Mouse (Mus musculus) hindlimb bud, embryonic 11.5 days (tissue): ENCODE results near the gene Pds5a.

Experiments used
- DNase-seq: peaks from one replicate; pipeline ENCODE4 v3.0.0-alpha.2; 2012; ENCODE audit warnings: low read depth, low spot score; ENCODE audit errors: extremely low spot score

Gene Pds5a

DNA sequence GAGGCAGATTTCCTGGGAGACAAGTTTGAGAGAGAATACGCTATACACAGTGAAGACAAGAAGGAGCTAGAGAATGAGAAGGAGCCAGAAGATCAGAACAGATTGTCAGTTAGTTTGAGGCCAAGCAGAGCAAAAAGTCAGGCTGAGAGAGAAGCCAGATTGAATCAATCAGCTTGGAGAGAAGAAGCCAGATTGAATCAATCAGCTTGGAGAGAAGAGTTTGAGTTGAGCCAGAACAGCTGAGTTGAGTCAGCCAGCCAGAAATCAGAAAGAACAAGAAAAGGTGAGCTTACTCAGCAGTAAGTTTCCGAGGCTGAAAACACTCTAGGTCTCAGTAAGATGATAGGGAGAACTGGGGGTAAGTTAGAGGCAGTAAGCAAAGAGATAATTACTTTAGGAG is 123.2 kb downstream of the Pds5a start:
- no peak for DNase-seq

DNA sequence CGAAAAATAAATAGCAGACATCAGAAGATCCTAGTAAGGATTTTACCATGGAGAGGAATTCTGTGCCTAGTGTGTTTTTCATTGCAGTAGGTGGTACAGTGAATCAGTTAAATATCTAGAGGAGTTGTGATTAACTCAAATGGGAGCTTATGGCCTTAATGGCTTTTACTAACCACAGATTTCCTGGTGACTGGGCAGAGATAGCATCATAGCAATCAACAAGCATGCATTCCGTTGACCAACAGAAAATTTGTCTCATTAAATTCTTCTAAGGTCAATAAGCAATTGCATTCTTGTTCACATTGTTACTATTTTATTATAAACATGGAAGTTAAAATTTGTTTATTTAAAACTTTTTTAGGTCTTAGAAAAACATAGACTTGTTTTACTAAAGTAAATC is 132.6 kb downstream of the Pds5a start:
- DNase-seq: no peak

- DNase-seq: no peak
These were observed 136.8 kb downstream of the Pds5a start for GRCm38 (mm10) chr5:65561125-65561893.

DNA sequence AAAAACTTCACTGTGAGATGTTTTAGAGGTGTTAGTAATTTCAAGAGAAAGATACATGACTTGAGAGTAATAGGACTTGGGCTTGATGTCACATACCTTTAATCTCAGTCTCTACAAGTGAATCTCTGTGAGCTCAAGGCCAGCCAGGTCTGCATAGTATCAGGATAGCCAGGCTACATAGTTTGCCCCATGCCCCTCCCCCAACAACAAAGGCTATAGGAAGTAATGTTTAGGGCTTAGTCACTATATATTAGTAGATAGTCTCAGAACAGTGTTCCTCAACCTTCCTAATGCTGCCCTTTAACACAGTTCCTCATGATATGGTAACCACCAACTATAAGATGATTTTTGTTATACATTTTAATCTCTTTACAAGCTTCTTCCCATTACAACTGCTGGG is 141.0 kb downstream of the Pds5a start:
- no peak for DNase-seq
